Mouse (Mus musculus) layer of hippocampus, adult 2 months (tissue): Measurements from ENCODE around the gene Vill. TPM values are rescaled to one million over a fixed set of nuclear protein-coding genes. Genes with fewer than 3 reads are reported as not detected.

ENCODE experiments used
- DNase-seq, 2 experiments: peaks; one replicate each; pipeline ENCODE4 v3.0.0; 2022; ENCODE audit warnings: low spot score in 2 of 2
- H3K27ac ChIP-seq: fragments of 200-600 bp; 2 replicates; pipeline ENCODE4 v1.8.1; 2022
- H3K4me3 ChIP-seq: fragments of 200-600 bp; 2 replicates; pipeline ENCODE4 v1.8.1; 2022; ENCODE audit warnings: mild to moderate bottlenecking
- CTCF ChIP-seq: fragments of 200-600 bp; conservative IDR thresholded peaks from 2 replicates; pipeline ENCODE4 v1.8.1; 2022; ENCODE audit warnings: antibody characterized with exemption, mild to moderate bottlenecking, moderate library complexity
- total RNA-seq, 2 experiments: library from RNA; stranded (reverse); gene quantifications; 2 replicates each; pipeline ENCODE4 v1.2.3; 2021

Vill gene
- total RNA-seq, 2 experiments from 2014 or later = 0.54 to 0.71 TPM

DNA sequence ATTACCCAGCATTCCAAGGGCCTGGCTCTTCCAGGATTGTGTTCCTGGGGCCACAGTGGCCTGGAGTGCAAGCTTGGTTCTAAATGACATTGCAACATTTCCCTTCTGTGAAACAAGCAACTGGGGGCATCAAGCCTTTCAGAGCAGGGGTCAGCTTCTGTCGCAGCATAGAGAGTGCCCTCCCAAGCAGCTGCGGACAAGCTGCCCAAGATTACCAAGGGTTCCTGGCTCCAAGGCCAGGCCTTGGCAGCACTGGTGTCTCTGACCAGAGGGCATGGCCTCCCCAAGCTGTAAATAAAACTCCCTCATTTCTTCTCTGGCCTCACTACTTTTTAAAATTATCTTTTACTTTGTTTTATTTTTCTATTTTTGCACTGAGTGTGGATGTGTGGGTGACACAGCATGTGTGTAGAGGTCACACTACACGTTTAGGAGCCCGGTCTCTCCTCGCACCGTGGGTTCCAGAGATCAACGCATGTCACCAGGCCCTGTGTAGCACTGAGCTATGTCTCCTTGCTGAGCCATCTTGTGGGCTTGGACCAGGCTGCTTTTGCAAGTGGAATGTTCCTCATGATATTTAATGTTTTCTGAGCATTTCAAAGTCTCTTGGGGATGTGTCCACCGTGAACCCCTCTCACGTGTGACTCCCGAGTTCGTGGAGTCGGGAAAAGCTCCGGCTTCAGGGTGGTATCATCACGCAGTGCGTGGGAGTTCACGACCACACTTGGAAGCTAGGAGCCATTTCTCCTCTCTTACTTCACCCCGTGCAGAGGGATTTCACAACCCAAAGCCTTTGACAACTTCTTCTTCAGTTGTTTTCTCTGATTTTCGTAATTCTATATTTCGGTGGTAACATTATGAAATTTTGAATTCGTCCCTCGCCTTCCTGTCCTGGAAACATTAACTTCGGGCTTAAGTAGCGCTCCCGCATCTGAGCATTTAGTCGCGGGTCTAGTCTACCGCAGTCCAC lies 24.1 kb upstream of the Vill start:
- no peak for DNase-seq
- peak overlapping the region; percentile 18; the same call in 1 of the 2 replicates for H3K27ac ChIP-seq
- H3K4me3 ChIP-seq = no peak overlapping the region
- no peak for TF ChIP-seq CTCF

DNA sequence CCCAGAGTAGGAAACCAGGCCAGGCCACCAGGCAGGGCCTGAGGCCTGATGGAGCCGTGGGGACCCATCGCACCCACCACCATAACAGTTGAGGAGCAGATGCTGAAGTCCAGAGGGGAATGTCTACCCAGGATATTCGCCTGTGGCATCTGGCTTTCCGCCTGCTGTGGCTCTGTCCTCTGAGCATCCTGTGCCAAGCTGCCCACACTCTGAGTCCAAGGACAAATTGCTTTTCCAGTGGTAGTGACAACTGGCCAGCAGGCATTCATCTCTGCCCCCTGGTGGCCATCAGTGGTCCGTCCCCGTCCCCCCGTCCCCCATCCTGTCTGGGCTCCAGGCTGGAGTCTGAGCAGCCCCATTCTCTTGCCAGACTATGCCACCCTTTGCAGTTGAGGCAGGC lies 23.0 kb upstream of the Vill start:
- Histone ChIP-seq H3K27ac (peak overlapping the region; percentile 62; the same call in 1 of the 2 replicates), H3K4me3 (no peak overlapping the region)
- DNase-seq = peak; percentile 42 to 65
- peak; percentile 88 for TF ChIP-seq CTCF

DNA sequence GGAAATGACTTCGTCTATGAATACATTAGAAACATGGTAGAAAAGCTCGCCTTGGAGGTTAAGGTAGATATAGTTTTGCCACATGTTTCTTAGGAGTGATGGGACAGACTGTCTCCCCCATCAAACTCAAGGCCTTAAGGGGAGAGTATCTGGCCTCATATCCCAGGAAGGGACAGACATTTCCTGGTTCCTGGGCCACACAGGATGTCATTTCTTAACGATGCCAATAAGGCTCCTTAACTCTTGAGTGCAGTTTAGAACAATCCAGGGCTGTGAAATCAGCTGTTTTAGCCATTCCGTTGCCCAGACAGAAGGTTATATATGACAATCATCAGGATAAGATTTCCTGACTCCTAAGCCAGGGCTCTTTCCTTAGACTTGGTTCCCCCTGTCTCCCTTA lies 21.5 kb upstream of the Vill start:
- no peak overlapping the region for H3K4me3 ChIP-seq
- H3K27ac ChIP-seq = peak overlapping the region; percentile 78; the same call in 1 of the 2 replicates
- no peak for TF ChIP-seq CTCF
- no peak for DNase-seq

DNA sequence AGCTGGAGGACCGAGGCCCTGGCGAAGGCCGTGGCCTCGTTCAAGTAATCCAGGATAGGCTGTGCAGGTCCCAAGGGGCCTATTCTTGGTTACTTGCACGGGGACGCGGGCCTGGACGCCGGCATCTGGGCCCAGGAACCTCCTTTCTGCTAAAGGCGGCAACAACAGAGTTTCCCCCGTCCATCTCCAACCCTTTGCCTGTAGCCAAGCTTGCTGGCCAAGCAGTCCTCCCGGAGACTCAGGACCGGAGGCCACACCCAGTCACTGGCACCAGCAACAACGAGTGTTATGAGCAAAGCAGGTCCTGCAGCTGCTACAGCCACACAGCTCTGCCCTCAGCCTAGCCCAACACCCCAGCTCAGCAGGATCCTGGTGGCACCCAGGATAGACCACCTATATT lies 20.8 kb upstream of the Vill start:
- Histone ChIP-seq H3K27ac (peak overlapping the region; percentile 78), H3K4me3 (no peak overlapping the region)
- TF ChIP-seq CTCF = no peak
- DNase-seq = no peak

DNA sequence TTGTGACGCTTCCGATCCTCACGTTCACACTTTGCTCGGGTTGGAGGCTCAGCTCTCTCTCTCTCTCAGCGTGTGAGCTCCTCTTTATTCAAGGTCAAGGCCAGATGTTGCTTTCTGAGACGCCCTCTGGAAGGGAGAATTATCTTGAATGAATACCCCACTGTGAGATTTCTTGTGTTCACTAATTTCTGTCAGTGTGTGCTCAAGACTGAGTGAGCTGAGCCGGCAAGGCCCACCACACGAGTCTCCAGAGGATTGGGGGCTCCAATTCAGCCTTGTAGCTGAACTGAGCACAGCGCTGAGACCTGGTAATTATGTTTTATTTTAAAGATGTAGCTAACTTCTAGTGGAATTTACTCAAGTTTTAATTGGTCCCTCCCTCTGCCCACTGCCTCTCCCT lies 20.0 kb upstream of the Vill start:
- no peak for DNase-seq
- no peak for TF ChIP-seq CTCF
- no peak overlapping the region for H3K4me3 ChIP-seq
- peak overlapping the region; percentile 78 for H3K27ac ChIP-seq

DNA sequence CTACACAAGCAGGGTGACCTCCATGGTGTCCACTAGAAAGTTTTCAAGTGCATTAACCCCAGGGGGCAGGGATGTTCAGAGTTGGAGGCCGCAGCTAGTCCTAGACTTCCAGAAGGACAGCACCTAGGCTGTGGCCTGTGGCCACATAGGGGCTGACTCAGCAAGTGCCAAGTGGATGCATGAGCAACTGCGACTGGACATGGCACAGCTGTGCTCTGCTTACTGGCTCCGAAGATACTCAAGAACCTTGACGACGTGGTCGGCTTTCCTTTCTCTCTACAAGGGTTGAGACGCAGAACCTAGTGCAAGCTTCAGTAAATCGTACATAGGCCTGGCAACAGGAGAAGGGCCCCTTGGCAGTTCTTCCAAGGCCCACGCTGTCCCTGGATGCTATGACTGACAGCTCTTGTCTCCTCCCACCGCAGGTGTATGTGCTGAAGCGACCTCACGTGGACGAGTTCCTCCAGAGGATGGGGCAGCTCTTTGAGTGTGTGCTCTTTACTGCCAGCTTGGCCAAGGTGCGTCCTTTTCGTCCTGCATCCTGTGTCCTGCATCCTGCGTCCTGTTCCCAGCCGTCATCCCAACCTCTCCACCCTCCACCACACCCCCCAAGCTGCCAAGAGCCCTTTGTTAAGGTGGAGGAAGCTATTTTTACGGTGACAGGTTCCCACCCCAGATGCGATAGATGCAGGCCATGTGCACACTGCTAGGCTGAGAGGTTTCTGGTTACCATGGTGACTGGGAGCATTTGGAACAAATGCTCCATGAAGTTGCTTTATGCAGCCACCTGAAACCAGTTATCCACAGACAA lies 19.3 kb upstream of the Vill start:
- TF ChIP-seq CTCF = no peak
- no peak overlapping the region for H3K4me3 ChIP-seq
- H3K27ac ChIP-seq = peak overlapping the region; percentile 78
- peak; percentile 50 to 66 for DNase-seq

DNA sequence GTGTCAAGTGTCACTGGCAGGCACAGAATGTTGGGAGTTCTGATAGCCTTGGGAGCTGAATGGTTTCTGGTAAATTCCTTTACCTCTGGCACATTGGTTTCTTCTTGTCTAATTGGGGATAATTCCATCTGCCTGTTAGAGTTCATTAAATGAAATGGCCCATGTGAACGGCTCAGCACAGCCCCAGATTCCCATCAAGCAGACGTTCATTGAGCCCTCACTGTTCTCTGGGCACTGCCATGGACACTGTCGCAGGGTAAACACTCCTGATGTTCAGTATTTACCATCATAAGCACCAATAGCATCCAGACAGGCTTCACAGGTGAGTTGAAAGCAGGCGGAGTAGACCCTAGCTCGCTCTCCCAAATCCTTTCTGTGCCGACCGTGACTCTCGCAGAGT lies 18.5 kb upstream of the Vill start:
- Histone ChIP-seq H3K4me3 (no peak overlapping the region), H3K27ac (peak overlapping the region; percentile 78)
- no peak for DNase-seq
- no peak for TF ChIP-seq CTCF

DNA sequence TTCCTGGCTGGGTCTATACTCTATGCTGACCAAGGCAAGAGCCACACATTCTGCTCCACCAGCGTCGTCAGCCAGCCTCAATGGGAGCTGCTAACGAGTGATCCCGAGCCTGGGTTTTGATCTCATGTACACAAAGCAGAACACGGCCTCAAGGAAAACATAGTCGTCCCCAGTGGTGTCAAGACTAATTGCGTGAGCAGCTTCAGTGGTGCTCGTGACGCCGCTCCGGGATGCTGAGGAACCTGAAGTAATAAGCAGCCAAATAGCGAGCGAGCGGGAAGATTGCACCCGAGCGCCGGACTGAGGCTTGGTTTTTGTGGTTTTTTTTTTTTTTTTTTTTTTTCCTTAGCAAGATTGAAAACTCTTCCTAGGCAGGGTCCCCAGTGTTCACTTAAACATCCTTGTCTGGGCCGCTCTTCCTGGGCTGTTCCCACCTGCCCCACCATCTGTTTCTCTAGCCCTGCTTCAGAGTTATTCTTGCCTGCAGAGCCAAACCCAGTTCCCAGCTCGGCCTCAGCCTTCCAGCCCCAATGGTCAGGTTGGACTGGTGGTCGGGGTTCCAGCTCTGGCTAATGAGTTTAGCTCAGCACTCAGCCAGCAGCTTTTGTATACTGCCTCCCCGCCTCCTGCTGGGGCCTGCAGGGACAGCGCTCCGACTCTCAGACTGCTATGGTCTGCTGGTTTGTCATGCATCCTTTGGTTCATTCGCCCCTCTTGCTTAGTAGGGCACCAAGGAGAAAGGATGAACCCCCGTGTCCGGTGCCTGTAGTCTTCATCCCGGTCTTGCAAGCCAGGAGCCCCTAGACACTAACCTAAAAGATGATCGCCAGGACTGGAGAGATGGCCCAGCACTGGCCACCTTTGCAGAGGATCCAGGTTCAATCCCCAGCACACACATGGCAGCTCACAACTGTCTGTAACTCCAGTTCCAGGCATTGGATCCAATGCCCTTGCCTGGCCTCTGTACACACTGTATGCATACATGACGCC lies 17.6 kb upstream of the Vill start:
- no peak overlapping the region for H3K27ac ChIP-seq
- H3K4me3 ChIP-seq = no peak overlapping the region
- no peak for DNase-seq
- no peak for TF ChIP-seq CTCF

DNA sequence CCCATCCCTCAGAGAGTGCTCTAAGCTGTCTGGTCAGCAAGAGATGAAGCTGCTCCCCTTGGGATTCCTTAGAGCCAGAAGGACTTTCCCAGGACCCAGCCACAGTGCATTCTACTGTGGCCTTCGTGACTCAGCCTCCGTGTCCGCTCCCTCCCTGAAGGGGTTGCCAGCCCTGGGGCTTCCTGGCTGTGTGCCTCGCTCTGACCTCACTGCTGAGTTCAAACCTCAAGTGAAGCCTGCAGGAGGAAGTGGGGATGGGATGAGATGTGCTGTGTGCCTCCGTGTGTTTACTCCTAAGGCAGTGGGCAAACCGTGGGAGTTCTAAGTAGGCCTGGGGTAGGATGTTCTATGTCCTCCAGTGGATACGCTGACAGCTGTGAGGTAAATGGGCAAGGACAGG lies 16.7 kb upstream of the Vill start:
- no peak for TF ChIP-seq CTCF
- H3K27ac ChIP-seq = no peak overlapping the region
- no peak overlapping the region for H3K4me3 ChIP-seq
- DNase-seq = no peak

DNA sequence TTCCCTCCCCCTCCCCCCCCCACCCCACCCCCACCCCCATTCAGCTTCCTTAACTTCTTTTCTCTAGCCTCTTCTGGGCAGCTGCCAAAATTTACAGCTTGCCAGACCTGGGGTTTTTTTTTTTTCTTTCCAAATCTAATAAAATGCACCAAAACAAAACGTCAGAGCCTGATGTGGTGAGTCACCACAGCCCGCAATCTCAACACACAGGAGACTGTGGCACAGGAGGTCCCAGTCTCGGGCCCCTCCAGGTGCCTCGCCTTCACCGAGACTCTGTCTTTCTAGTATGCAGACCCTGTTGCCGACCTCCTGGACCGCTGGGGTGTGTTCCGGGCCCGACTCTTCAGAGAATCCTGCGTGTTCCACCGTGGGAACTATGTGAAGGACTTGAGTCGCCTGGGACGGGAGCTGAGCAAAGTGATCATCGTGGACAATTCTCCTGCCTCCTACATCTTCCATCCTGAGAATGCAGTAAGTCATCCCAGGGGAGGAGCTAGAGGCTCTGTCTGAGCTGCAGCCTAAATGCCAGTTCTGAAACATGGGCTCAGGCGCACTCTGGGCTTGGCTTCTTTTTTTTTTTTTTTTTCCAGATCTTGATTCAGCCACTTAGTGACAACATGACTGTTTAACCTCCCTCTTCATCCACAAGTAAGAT lies 15.4 kb upstream of the Vill start:
- no peak for DNase-seq
- peak overlapping the region; percentile 37; the same call in 1 of the 2 replicates for H3K27ac ChIP-seq

DNA sequence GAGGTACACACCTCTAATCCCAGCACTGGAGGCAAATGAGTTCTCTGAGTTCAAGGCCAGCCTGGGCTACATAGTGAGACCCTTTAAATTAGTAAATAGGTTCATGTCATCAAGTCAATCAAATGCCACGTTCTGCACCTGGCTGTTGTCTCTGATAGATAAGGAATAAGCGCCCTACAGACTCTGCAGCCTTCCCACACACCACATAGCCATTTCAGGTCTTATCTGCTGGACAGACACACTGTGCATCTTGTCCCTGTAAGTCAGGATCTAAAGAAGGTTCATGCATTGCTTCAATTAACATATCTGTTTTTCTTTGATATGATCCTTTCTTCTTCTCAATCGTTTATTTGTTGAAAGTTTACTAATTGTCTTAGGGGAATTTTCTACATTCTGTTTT lies 14.0 kb upstream of the Vill start:
- no peak for DNase-seq
- no peak for TF ChIP-seq CTCF
- Histone ChIP-seq H3K4me3 (no peak overlapping the region), H3K27ac (no peak overlapping the region)

More for the DNA sequence above, 15.4 kb upstream of the Vill start:
- H3K4me3 ChIP-seq = no peak overlapping the region
- TF ChIP-seq CTCF = no peak
